Mouse (Mus musculus) liver, embryonic 11.5 days (tissue): ENCODE results near the gene Obsl1. TPM values are rescaled to one million over a fixed set of nuclear protein-coding genes. Genes with fewer than 3 reads are reported as not detected.
A peak's percentile ranks its signal among the peaks of the same experiment; 100 is the strongest.

Experiments used
- ATAC-seq: fragments of 200-750 bp; cut with Nextera tagmentation; replicated peaks from 2 replicates; pipeline ENCODE4 v1.8.0; 2017; ENCODE audit warnings: moderate number of reproducible peaks, mild to moderate bottlenecking, moderate TSS enrichment, moderate library complexity; ENCODE audit not compliant: low FRiP score
- DNase-seq: peaks from one replicate; pipeline ENCODE4 v3.0.0-alpha.2; 2017; ENCODE audit warnings: low spot score
- H3K27ac ChIP-seq: fragments of 300-500 bp; sonication (generic); 2 replicates; pipeline ENCODE4 v1.5.1; 2014; ENCODE audit warnings: mild to moderate bottlenecking, low read depth, low read length, control low read depth
- H3K27me3 ChIP-seq: fragments of 300-500 bp; sonication (generic); replicated peaks from 2 replicates; pipeline ENCODE4 v1.6.1; 2014; ENCODE audit warnings: low read length, mixed read lengths; ENCODE audit not compliant: control insufficient read depth, insufficient read depth
- H3K36me3 ChIP-seq: fragments of 300-500 bp; sonication (generic); 2 replicates; pipeline ENCODE4 v1.6.1; 2014; ENCODE audit warnings: mild to moderate bottlenecking, low read length, moderate library complexity, mixed read lengths; ENCODE audit not compliant: control insufficient read depth, insufficient read depth
- H3K4me1 ChIP-seq: fragments of 300-500 bp; sonication (generic); replicated peaks from 2 replicates; pipeline ENCODE4 v1.6.1; 2014; ENCODE audit warnings: low read length, mixed read lengths; ENCODE audit not compliant: control insufficient read depth, insufficient read depth
- H3K4me2 ChIP-seq: fragments of 300-500 bp; sonication (generic); 2 replicates; pipeline ENCODE4 v1.6.1; 2014; ENCODE audit warnings: mild to moderate bottlenecking, control low read depth, moderate library complexity
- H3K4me3 ChIP-seq: fragments of 300-500 bp; sonication (generic); 2 replicates; pipeline ENCODE4 v1.5.1; 2014; ENCODE audit warnings: low read depth, low read length, control low read depth
- H3K9ac ChIP-seq: fragments of 300-500 bp; sonication (generic); 2 replicates; pipeline ENCODE4 v1.6.1; 2014; ENCODE audit warnings: low read depth, low read length, control low read depth
- H3K9me3 ChIP-seq: fragments of 300-500 bp; sonication (generic); 2 replicates; pipeline ENCODE4 v1.6.1; 2016; ENCODE audit warnings: low read length, inconsistent platforms, mixed read lengths; ENCODE audit not compliant: control insufficient read depth
- WGBS: fragments of 180-500 bp; shearing (Covaris S2); extraction: QIAGEN DNeasy Blood & Tissue Kit; methylation state at CpG from one replicate; pipeline ENCODE4 v1.1.7; 2014; 5-methylcytosine and 5-hydroxymethylcytosine counted together
- polyA plus RNA-seq: library from polyadenylated mRNA; unstranded; fragments of >200 nt; fragmentation: Nextera tagmentation; extraction: Ambion mirVana; gene quantifications from 2 replicates; pipeline ENCODE4 v1.2.1, GENCODE M21; 2014

Obsl1 gene
- polyA plus RNA-seq, 1 experiment from 2014 or later = 45.6 TPM

GRCm38 (mm10) chr1:75443247-75444024 lies 62.8 kb downstream of the Obsl1 start:
- no peak for DNase-seq
- peaks cover 2% of the 10 kb centered on the region; the same call in 1 of the 2 replicates for H3K36me3 ChIP-seq

GRCm38 (mm10) chr1:75442811-75443210 lies 63.4 kb downstream of the Obsl1 start:
- H3K4me2 ChIP-seq = no peak overlapping the region
- no peak overlapping the region for H3K9ac ChIP-seq
- H3K36me3 ChIP-seq = peaks cover 2% of the 10 kb centered on the region; the same call in 1 of the 2 replicates
- H3K9me3 ChIP-seq = no peaks in the 10 kb centered on the region
- H3K27ac ChIP-seq = no peak overlapping the region
- DNase-seq = no peak
- H3K27me3 ChIP-seq = peaks cover 15% of the 10 kb centered on the region
- ATAC-seq = no peak
- no peak overlapping the region for H3K4me3 ChIP-seq
- WGBS = 70% methylated on average over 8 of the region's 8 CpGs
- peaks cover 44% of the 10 kb centered on the region for H3K4me1 ChIP-seq

More at GRCm38 (mm10) chr1:75443247-75444024, 62.8 kb downstream of the Obsl1 start:
- Histone ChIP-seq H3K4me3 (no peak overlapping the region), H3K27ac (no peak overlapping the region), H3K4me1 (peaks cover 50% of the 10 kb centered on the region), H3K9me3 (no peaks in the 10 kb centered on the region), H3K27me3 (peaks cover 21% of the 10 kb centered on the region), H3K9ac (no peak overlapping the region), H3K4me2 (no peak overlapping the region)
- 50% methylated on average over 13 of the region's 13 CpGs for WGBS
- no peak for ATAC-seq

GRCm38 (mm10) chr1:75442171-75442570 lies 64.1 kb downstream of the Obsl1 start:
- no peak overlapping the region for H3K27ac ChIP-seq
- peaks cover 43% of the 10 kb centered on the region for H3K4me1 ChIP-seq
- H3K4me3 ChIP-seq = no peak overlapping the region
- H3K9me3 ChIP-seq = no peaks in the 10 kb centered on the region
- no peak overlapping the region; the same call in 1 of the 2 replicates for H3K9ac ChIP-seq
- ATAC-seq = no peak
- no peak overlapping the region for H3K4me2 ChIP-seq
- WGBS = 84% methylated on average over 9 of the region's 9 CpGs
- H3K27me3 ChIP-seq = peaks cover 9% of the 10 kb centered on the region; the same call in 1 of the 2 replicates
- DNase-seq = no peak
- H3K36me3 ChIP-seq = peaks cover 2% of the 10 kb centered on the region; the same call in 1 of the 2 replicates

- 0 out of 2 replicates have a peak, but pooled peaks cover 4% of the 10 kb centered on the region for H3K27me3 ChIP-seq
- H3K4me3 ChIP-seq = no peak overlapping the region
- DNase-seq = no peak
- H3K9ac ChIP-seq = no peak overlapping the region
- H3K9me3 ChIP-seq = no peaks in the 10 kb centered on the region
- H3K27ac ChIP-seq = no peak overlapping the region
- peaks cover 43% of the 10 kb centered on the region for H3K4me1 ChIP-seq
- 84% methylated on average over 15 of the region's 15 CpGs for WGBS
- H3K36me3 ChIP-seq = peaks cover 2% of the 10 kb centered on the region; the same call in 1 of the 2 replicates
- H3K4me2 ChIP-seq = no peak overlapping the region
- no peak for ATAC-seq
These were observed 64.7 kb downstream of the Obsl1 start for GRCm38 (mm10) chr1:75441471-75441996.

- DNase-seq = no peak
- no peaks in the 10 kb centered on the region for H3K9me3 ChIP-seq
- no peak overlapping the region for H3K27ac ChIP-seq
- no peak overlapping the region for H3K9ac ChIP-seq
- peaks cover 2% of the 10 kb centered on the region; the same call in 1 of the 2 replicates for H3K36me3 ChIP-seq
- 94% methylated on average over 7 of the region's 7 CpGs for WGBS
- peaks cover 39% of the 10 kb centered on the region for H3K4me1 ChIP-seq
- H3K4me3 ChIP-seq = no peak overlapping the region
- ATAC-seq = no peak
- H3K27me3 ChIP-seq = 0 out of 2 replicates have a peak, but pooled peaks cover 3% of the 10 kb centered on the region
- no peak overlapping the region for H3K4me2 ChIP-seq
These were observed 65.6 kb downstream of the Obsl1 start for GRCm38 (mm10) chr1:75440661-75441060.

GRCm38 (mm10) chr1:75438782-75439181 lies 67.5 kb downstream of the Obsl1 start:
- H3K4me3 ChIP-seq = no peak overlapping the region
- 82% methylated on average over 8 of the region's 9 CpGs for WGBS
- no peaks in the 10 kb centered on the region for H3K27me3 ChIP-seq
- DNase-seq = no peak
- ATAC-seq = no peak
- no peak overlapping the region for H3K4me2 ChIP-seq
- no peaks in the 10 kb centered on the region for H3K9me3 ChIP-seq
- H3K36me3 ChIP-seq = peaks cover 2% of the 10 kb centered on the region; the same call in 1 of the 2 replicates
- no peak overlapping the region for H3K27ac ChIP-seq
- H3K4me1 ChIP-seq = peaks cover 21% of the 10 kb centered on the region
- H3K9ac ChIP-seq = no peak overlapping the region

GRCm38 (mm10) chr1:75435475-75436328 lies 70.5 kb downstream of the Obsl1 start, which contains the start of gene Gmppa:
TSS of gene Gmppa (plus strand) at chr1:75435930.
- 7% methylated on average over 28 of the region's 28 CpGs for WGBS
- H3K9me3 ChIP-seq = no peaks in the 10 kb centered on the region
- H3K4me1 ChIP-seq = peaks cover 15% of the 10 kb centered on the region
- H3K27ac ChIP-seq = 0 out of 2 replicates have a peak within 1 kb of the TSS, but pooled peaks have one; percentile 17
- peak within 1 kb of the TSS; percentile 78 for H3K9ac ChIP-seq
- no peaks in the 10 kb centered on the region for H3K36me3 ChIP-seq
- H3K27me3 ChIP-seq = peaks cover 4% of the 10 kb centered on the region; the same call in 1 of the 2 replicates
- peak within 1 kb of the TSS; percentile 83 for H3K4me2 ChIP-seq
- H3K4me3 ChIP-seq = peak within 1 kb of the TSS; percentile 70
- DNase-seq (peak; percentile 81), ATAC-seq (peak; percentile 77)
